ENCODE assay signal across 15 mouse cellular contexts in genomic region chr14:22589503-22590215, GRCm38 (mm10).
DNase-seq lines count a peak whose midpoint lies in the region; ATAC-seq and TF ChIP-seq lines count a peak whose summit lies in the region.
"Had no signal": no experiment of that assay in that cellular context is flagged by ENCODE, and none has a peak within 500 bp of the region (broad histone marks: within the 10 kb centered on the region; RNA-seq: fewer than 3 reads in every experiment).

No protein-coding gene starts in this region.

- no peak overlapping the region for H3K4me2 ChIP-seq in forebrain, embryonic 16.5 days (ENCODE audit: low read length)
- H3K4me2 ChIP-seq in kidney, postnatal 0 days (ENCODE audit: low read length), result no peak overlapping the region
- no peak overlapping the region for H3K4me2 ChIP-seq in liver, postnatal 0 days (ENCODE audit: low read depth, low read length)
- H3K4me2 ChIP-seq: stomach, embryonic 15.5 days had no signal

- H3K4me1 ChIP-seq in forebrain, embryonic 10.5 days, result peaks cover 29% of the 10 kb centered on the region
- no peaks in the 10 kb centered on the region for H3K4me1 ChIP-seq in forebrain, embryonic 16.5 days (replicated peaks; ENCODE audit: control insufficient read depth, insufficient read depth, low read length)
- H3K4me1 ChIP-seq in kidney, postnatal 0 days (replicated peaks; ENCODE audit: insufficient read depth, low read length), result no peaks in the 10 kb centered on the region
- peaks cover 42% of the 10 kb centered on the region for H3K4me1 ChIP-seq in limb, embryonic 10.5 days
- 0 out of 2 replicates have a peak, but pooled peaks cover 10% of the 10 kb centered on the region for H3K4me1 ChIP-seq in liver, postnatal 0 days (ENCODE audit: insufficient read depth)

- no peak overlapping the region for H3K9ac ChIP-seq in forebrain, embryonic 16.5 days (replicated peaks; ENCODE audit: low read depth, low read length)
- no peak overlapping the region for H3K9ac ChIP-seq in kidney, postnatal 0 days (ENCODE audit: low read depth, low read length)
- H3K9ac ChIP-seq in liver, postnatal 0 days (replicated peaks), result no peak overlapping the region
- H3K9ac ChIP-seq: stomach, embryonic 15.5 days had no signal

- no peaks in the 10 kb centered on the region for H3K9me3 ChIP-seq in forebrain, embryonic 10.5 days
- no peaks in the 10 kb centered on the region for H3K9me3 ChIP-seq in forebrain, embryonic 16.5 days (ENCODE audit: control insufficient read depth, low read length)
- no peaks in the 10 kb centered on the region for H3K9me3 ChIP-seq in kidney, postnatal 0 days (replicated peaks; ENCODE audit: low read length)
- H3K9me3 ChIP-seq in limb, embryonic 10.5 days (replicated peaks), result no peaks in the 10 kb centered on the region
- no peaks in the 10 kb centered on the region for H3K9me3 ChIP-seq in liver, postnatal 0 days (ENCODE audit: low read length)
- H3K9me3 ChIP-seq: stomach, embryonic 15.5 days had no signal

- TF ChIP-seq EP300 in liver, postnatal 0 days (IDR thresholded peaks at IDR 0.05; ENCODE audit: low read depth), result no peak

- no peak for TF ChIP-seq CTCF in kidney, postnatal 0 days (IDR thresholded peaks at IDR 0.05; ENCODE audit: low read depth)
- TF ChIP-seq CTCF in liver, postnatal 0 days (IDR thresholded peaks at IDR 0.05; ENCODE audit: low read depth), result no peak
- no peak for TF ChIP-seq CTCF in left cerebral cortex, adult 2 months (IDR thresholded peaks at IDR 0.05)

- H3K4me3 ChIP-seq in forebrain, embryonic 10.5 days, result no peak overlapping the region
- no peak overlapping the region for H3K4me3 ChIP-seq in forebrain, embryonic 16.5 days (replicated peaks; ENCODE audit: low read length)
- no peak overlapping the region for H3K4me3 ChIP-seq in kidney, postnatal 0 days (replicated peaks; ENCODE audit: low read depth, low read length)
- H3K4me3 ChIP-seq in limb, embryonic 10.5 days, result no peak overlapping the region
- H3K4me3 ChIP-seq in liver, postnatal 0 days (ENCODE audit: low read depth, low read length), result no peak overlapping the region
- H3K4me3 ChIP-seq in left cerebral cortex, adult 2 months, result no peak overlapping the region
- H3K4me3 ChIP-seq: stomach, embryonic 15.5 days had no signal

- 20% methylated on average over 7 of the region's 7 CpGs for WGBS in forebrain, embryonic 10.5 days
- WGBS in forebrain, embryonic 16.5 days, result 29% methylated on average over 7 of the region's 7 CpGs
- WGBS in kidney, postnatal 0 days, result 46% methylated on average over 7 of the region's 7 CpGs
- 12% methylated on average over 7 of the region's 7 CpGs for WGBS in limb, embryonic 10.5 days
- WGBS in liver, postnatal 0 days (ENCODE audit: insufficient replicate concordance), result 63% methylated on average over 7 of the region's 7 CpGs

- no peaks in the 10 kb centered on the region for H3K36me3 ChIP-seq in forebrain, embryonic 10.5 days (replicated peaks)
- no peaks in the 10 kb centered on the region for H3K36me3 ChIP-seq in forebrain, embryonic 16.5 days (ENCODE audit: control insufficient read depth, insufficient read depth)
- no peaks in the 10 kb centered on the region for H3K36me3 ChIP-seq in kidney, postnatal 0 days (ENCODE audit: insufficient read depth, low read length)
- H3K36me3 ChIP-seq in limb, embryonic 10.5 days, result no peaks in the 10 kb centered on the region
- no peaks in the 10 kb centered on the region for H3K36me3 ChIP-seq in liver, postnatal 0 days (replicated peaks; ENCODE audit: insufficient read depth, low read length)
- H3K36me3 ChIP-seq: stomach, embryonic 15.5 days had no signal

- ATAC-seq in forebrain, embryonic 16.5 days, result no peak
- ATAC-seq in kidney, postnatal 0 days (replicated peaks; ENCODE audit: low FRiP score, low read depth), result no peak
- ATAC-seq in liver, postnatal 0 days, result peak; percentile 77
- ATAC-seq: inflammation-experienced regulatory T-cells, adult 6 months; lung, postnatal 0 days; Patski had no signal

- intact Hi-C loops in left cerebral cortex, adult 2 months (cut with DNase I), result no loop called here

- H3K27me3 ChIP-seq in forebrain, embryonic 10.5 days (ENCODE audit: poor library complexity, severe bottlenecking), result peaks cover 81% of the 10 kb centered on the region
- H3K27me3 ChIP-seq in forebrain, embryonic 16.5 days (replicated peaks; ENCODE audit: control insufficient read depth, insufficient read depth, low read length), result 0 out of 2 replicates have a peak, but pooled peaks cover 4% of the 10 kb centered on the region
- no peaks in the 10 kb centered on the region for H3K27me3 ChIP-seq in kidney, postnatal 0 days (ENCODE audit: insufficient read depth, low read length)
- peaks cover 48% of the 10 kb centered on the region for H3K27me3 ChIP-seq in limb, embryonic 10.5 days (ENCODE audit: low read depth, poor library complexity, severe bottlenecking)
- H3K27me3 ChIP-seq in liver, postnatal 0 days (ENCODE audit: insufficient read depth, low read length), result no peaks in the 10 kb centered on the region
- H3K27me3 ChIP-seq: Patski; stomach, embryonic 15.5 days had no signal

- DNase-seq in forebrain, embryonic 10.5 days (ENCODE audit: extremely low spot score, low spot score), result no peak
- peak; percentile 20 for DNase-seq in kidney, postnatal 0 days (ENCODE audit: low spot score)
- DNase-seq in kidney, postnatal 14 days, result no peak
- DNase-seq in limb, embryonic 10.5 days (ENCODE audit: low spot score), result peak; percentile 74
- DNase-seq in liver, postnatal 0 days, result no peak
- no peak for DNase-seq in gastrocnemius, adult 18-20 months (ENCODE audit: low spot score)
- no peak for DNase-seq in left cerebral cortex, adult 2 months (ENCODE audit: extremely low spot score in 1 of 2, low spot score in 2 of 2)
- DNase-seq: cerebellum, adult 9-11 months; right cerebral cortex, postnatal 25 days; thymus, postnatal 4 days had no signal

- H3K27ac ChIP-seq in forebrain, embryonic 10.5 days, result peak overlapping the region; percentile 60; the same call in 1 of the 2 replicates
- no peak overlapping the region for H3K27ac ChIP-seq in forebrain, embryonic 16.5 days (ENCODE audit: low read length)
- H3K27ac ChIP-seq in kidney, postnatal 0 days, result no peak overlapping the region
- peak overlapping the region; percentile 81 for H3K27ac ChIP-seq in limb, embryonic 10.5 days
- H3K27ac ChIP-seq in liver, postnatal 0 days (ENCODE audit: low read depth), result no peak overlapping the region
- H3K27ac ChIP-seq in left cerebral cortex, adult 2 months, result no peak overlapping the region
- H3K27ac ChIP-seq: stomach, embryonic 15.5 days had no signal

Comparison
In these comparisons a context has a peak if more than half of its experiments do, and no peak if none do; other contexts are left out.
1. DNase-seq: peak in kidney, postnatal 0 days (single experiment) and limb, embryonic 10.5 days (single experiment); none in forebrain, embryonic 10.5 days (single experiment), kidney, postnatal 14 days (single experiment), liver, postnatal 0 days (single experiment), gastrocnemius, adult 18-20 months (single experiment) and left cerebral cortex, adult 2 months (0 of 2).
2. H3K27ac ChIP-seq: peak in forebrain, embryonic 10.5 days (single experiment) and limb, embryonic 10.5 days (single experiment); none in forebrain, embryonic 16.5 days (single experiment), kidney, postnatal 0 days (single experiment), liver, postnatal 0 days (single experiment) and left cerebral cortex, adult 2 months (single experiment).